Mouse (Mus musculus): ENCODE results near the gene Col5a2. TPM values are rescaled to one million over a fixed set of nuclear protein-coding genes. Genes with fewer than 3 reads are reported as not detected.
"Not testable (repeated sequence)": the region's sequence is repeated elsewhere in the genome, so short reads cannot be mapped to it uniquely, and the experiment has no call there.

Col5a2 gene
- polyA plus RNA-seq, 1 experiment from 2014 or later: 61.5 TPM

DNA sequence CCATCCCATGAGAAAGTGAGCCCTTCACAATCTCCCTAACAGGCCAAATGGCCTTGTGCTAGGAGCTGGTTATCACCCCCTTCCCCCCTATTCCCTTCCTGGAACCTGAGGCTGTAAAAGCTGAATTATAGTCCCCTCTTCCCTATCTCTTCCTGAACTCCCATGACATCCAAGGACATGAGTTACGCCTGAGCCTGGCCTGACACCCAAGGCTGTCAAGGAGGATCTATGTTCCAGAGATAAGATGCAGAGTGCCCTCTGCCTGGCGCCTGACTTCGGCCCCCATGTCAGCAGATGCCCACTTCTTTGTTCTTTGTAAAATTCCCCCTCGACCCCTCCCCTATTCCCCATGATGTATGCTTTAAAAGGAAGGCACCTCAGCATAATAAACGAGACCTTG, 73.9 kb downstream of the Col5a2 start:
- peaks cover 39% of the 10 kb centered on the region for H3K36me3 ChIP-seq
- ATAC-seq (ENCODE audit: insufficient number of reproducible peaks, insufficient read depth, low FRiP score, low TSS enrichment, low read depth): not testable (repeated sequence)

DNA sequence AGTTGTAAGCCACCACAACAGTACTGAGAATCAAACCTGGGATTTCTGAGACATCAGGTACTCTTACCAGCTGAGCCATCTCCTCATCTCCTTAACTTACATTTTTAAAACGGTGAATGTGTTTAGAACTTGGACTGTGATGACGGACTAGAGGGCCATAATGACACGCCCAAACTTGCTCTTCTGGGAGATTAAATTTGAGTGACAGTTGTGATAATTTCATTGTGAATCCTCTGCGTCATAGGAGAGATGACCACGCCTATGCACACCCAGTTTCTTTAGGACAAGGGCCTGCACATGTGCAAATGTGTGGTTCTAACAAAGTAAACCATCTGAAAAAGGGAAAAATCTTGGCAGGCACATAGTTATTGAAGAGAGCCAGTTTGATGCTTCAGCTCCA, 79.2 kb downstream of the Col5a2 start:
- no peaks in the 10 kb centered on the region for H3K27me3 ChIP-seq
- H3K9ac ChIP-seq (replicated peaks): no peak overlapping the region
- H3K4me3 ChIP-seq (replicated peaks): no peak overlapping the region
- H3K9me3 ChIP-seq: no peaks in the 10 kb centered on the region
- peaks cover 39% of the 10 kb centered on the region for H3K36me3 ChIP-seq
- no peaks in the 10 kb centered on the region for H3K4me1 ChIP-seq (replicated peaks)
- no peak overlapping the region for H3K4me2 ChIP-seq
- no peak overlapping the region for H3K27ac ChIP-seq
- ATAC-seq (ENCODE audit: insufficient number of reproducible peaks, insufficient read depth, low FRiP score, low TSS enrichment, low read depth): no peak
- WGBS: 81% methylated on average over 5 of the region's 5 CpGs

More for the DNA sequence above, 73.9 kb downstream of the Col5a2 start:
- not testable (repeated sequence) for H3K27me3 ChIP-seq; H3K4me1 ChIP-seq (replicated peaks); H3K9ac ChIP-seq (replicated peaks); H3K27ac ChIP-seq; H3K4me2 ChIP-seq; H3K4me3 ChIP-seq (replicated peaks); H3K9me3 ChIP-seq
- WGBS: 85% methylated on average over 5 of the region's 5 CpGs

DNA sequence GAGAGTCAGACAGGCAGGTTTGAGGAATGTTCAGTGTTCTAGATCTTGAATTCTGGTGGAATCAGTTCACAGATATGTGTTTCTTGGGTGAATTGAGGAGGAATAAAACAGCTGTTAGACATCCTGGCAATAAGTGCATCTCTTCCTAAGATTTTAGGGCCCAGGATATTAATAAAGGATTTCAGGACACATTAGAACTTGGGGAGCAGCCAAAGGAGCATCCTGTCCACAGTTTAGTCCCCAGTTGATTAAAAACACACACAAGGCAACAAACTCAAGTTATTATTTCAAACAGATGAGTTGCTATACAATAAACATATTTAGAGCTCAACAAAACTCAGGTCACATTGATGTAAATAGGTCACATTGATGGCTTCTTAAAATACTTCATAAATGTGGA, 82.5 kb downstream of the Col5a2 start:
- H3K27ac ChIP-seq: no peak overlapping the region
- ATAC-seq (ENCODE audit: insufficient number of reproducible peaks, insufficient read depth, low FRiP score, low TSS enrichment, low read depth): no peak

GRCm38 (mm10) chr1:45419858-45420257, 83.2 kb downstream of the Col5a2 start:
- no peaks in the 10 kb centered on the region for H3K9me3 ChIP-seq
- H3K4me3 ChIP-seq (replicated peaks): no peak overlapping the region
- no peaks in the 10 kb centered on the region for H3K4me1 ChIP-seq (replicated peaks)
- H3K9ac ChIP-seq (replicated peaks): no peak overlapping the region
- H3K36me3 ChIP-seq: peaks cover 28% of the 10 kb centered on the region
- no peak for ATAC-seq (ENCODE audit: insufficient number of reproducible peaks, insufficient read depth, low FRiP score, low TSS enrichment, low read depth)
- H3K27me3 ChIP-seq: no peaks in the 10 kb centered on the region
- 85% methylated on average over 2 of the region's 2 CpGs for WGBS
- no peak overlapping the region for H3K4me2 ChIP-seq
- no peak overlapping the region for H3K27ac ChIP-seq

More for the DNA sequence above, 82.5 kb downstream of the Col5a2 start:
- H3K27me3 ChIP-seq: no peaks in the 10 kb centered on the region
- no peak overlapping the region for H3K4me3 ChIP-seq (replicated peaks)
- no peak overlapping the region for H3K9ac ChIP-seq (replicated peaks)
- H3K4me1 ChIP-seq (replicated peaks): no peaks in the 10 kb centered on the region
- H3K36me3 ChIP-seq: peaks cover 28% of the 10 kb centered on the region
- no peak overlapping the region for H3K4me2 ChIP-seq
- no peaks in the 10 kb centered on the region for H3K9me3 ChIP-seq

DNA sequence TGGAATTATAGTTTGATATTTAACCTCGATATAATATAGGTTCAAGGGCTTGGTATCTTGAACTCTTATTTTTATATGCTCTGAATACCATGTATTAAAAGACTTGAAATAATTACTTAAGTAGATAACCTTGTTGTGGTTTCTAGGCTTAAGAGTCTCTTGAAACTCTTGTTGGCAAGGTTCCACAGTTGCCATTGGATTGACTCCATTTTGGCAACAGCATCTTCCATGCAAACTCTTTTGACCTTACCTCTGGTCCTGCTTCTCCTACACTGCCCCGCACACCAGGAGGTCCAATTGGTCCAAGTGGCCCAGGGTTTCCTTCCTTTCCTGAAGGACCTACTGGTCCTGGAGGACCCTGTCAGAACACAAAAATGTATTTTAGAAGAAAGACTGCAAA, 121.2 kb downstream of the Col5a2 start:
- no peak overlapping the region for H3K9ac ChIP-seq (replicated peaks)
- WGBS: 88% methylated on average over 2 of the region's 2 CpGs

DNA sequence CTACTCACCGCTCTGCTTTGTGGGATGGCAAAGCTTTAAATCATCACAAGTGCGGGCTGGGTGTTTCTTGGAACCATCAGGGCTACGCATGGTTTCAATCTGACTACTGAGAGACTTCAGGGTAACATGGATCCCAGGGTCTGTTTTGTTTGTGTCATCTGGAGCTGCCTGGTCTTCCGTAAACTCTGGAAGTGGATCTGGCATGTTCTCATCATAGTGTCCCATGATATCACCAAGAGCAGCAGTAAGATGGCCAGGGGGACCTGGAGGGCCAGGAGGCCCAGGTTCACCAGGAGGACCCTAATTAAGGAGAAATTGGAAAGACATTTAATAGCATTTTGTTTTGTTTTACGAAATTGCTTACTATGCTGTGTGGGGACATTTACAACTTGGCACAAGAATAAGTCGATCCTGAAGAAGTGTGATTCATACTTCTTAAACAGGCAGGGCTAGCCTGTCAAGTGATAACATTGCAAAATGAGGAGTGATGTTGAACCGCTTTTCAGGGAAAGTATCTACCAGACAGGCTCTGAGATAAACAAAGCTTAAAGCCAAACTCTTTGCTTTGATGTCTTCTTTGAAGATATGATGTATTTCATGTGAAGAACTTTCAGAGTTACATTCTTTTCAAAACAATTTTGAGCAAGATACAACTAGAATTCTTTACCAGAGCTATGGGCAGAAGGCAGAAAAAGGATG, 122.9 kb downstream of the Col5a2 start:
- no peak for ATAC-seq (ENCODE audit: insufficient number of reproducible peaks, insufficient read depth, low FRiP score, low TSS enrichment, low read depth)
- no peak overlapping the region for H3K27ac ChIP-seq
- WGBS: 67% methylated on average over 7 of the region's 7 CpGs
- H3K9ac ChIP-seq (replicated peaks): no peak overlapping the region
- H3K4me1 ChIP-seq (replicated peaks): no peaks in the 10 kb centered on the region; the same call in 1 of the 2 replicates
- no peaks in the 10 kb centered on the region for H3K27me3 ChIP-seq
- H3K4me2 ChIP-seq: no peak overlapping the region
- no peak overlapping the region for H3K4me3 ChIP-seq (replicated peaks)
- no peaks in the 10 kb centered on the region for H3K9me3 ChIP-seq
- H3K36me3 ChIP-seq: peaks cover 34% of the 10 kb centered on the region

More for the DNA sequence above, 121.2 kb downstream of the Col5a2 start:
- Histone ChIP-seq H3K27ac (no peak overlapping the region), H3K27me3 (no peaks in the 10 kb centered on the region), H3K4me1 (replicated peaks) (no peaks in the 10 kb centered on the region; the same call in 1 of the 2 replicates), H3K4me2 (no peak overlapping the region), H3K36me3 (peaks cover 25% of the 10 kb centered on the region), H3K4me3 (replicated peaks) (no peak overlapping the region), H3K9me3 (no peaks in the 10 kb centered on the region)
- no peak for ATAC-seq (ENCODE audit: insufficient number of reproducible peaks, insufficient read depth, low FRiP score, low TSS enrichment, low read depth)

GRCm38 (mm10) chr1:45365427-45365826, 137.7 kb downstream of the Col5a2 start:
- Histone ChIP-seq H3K9me3 (peaks cover 9% of the 10 kb centered on the region), H3K9ac (replicated peaks) (no peak overlapping the region), H3K4me3 (replicated peaks) (no peak overlapping the region), H3K27me3 (no peaks in the 10 kb centered on the region), H3K4me1 (replicated peaks) (no peaks in the 10 kb centered on the region), H3K36me3 (peaks cover 26% of the 10 kb centered on the region), H3K4me2 (no peak overlapping the region), H3K27ac (no peak overlapping the region)
- no peak for ATAC-seq (ENCODE audit: insufficient number of reproducible peaks, insufficient read depth, low FRiP score, low TSS enrichment, low read depth)
- WGBS: 75% methylated on average over 1 of the region's 1 CpGs

DNA sequence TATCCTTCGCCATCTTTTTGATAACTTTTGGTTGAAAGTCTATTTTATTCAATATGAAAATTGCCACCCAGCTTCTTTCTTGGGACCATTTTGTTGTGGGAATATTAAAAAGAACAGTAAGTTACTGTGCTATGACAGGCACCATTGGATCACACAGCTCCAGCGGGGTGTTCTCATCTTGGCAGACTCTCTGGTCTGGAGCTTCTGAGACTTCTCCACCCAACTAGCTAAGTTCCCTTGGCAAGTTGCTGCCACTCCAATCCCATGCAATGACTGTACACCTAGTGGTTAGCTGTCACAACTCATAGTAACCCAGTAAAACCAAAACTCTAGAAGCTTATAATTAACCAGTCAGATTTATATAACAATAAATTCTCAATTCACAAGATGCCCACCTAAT, 139.8 kb downstream of the Col5a2 start:
- Histone ChIP-seq H3K9me3 (no peaks in the 10 kb centered on the region), H3K4me3 (replicated peaks) (no peak overlapping the region), H3K4me2 (no peak overlapping the region), H3K4me1 (replicated peaks) (no peaks in the 10 kb centered on the region), H3K9ac (replicated peaks) (no peak overlapping the region), H3K36me3 (peaks cover 13% of the 10 kb centered on the region), H3K27me3 (no peaks in the 10 kb centered on the region), H3K27ac (no peak overlapping the region)
- 96% methylated on average over 2 of the region's 2 CpGs for WGBS
- ATAC-seq (ENCODE audit: insufficient number of reproducible peaks, insufficient read depth, low FRiP score, low TSS enrichment, low read depth): no peak

DNA sequence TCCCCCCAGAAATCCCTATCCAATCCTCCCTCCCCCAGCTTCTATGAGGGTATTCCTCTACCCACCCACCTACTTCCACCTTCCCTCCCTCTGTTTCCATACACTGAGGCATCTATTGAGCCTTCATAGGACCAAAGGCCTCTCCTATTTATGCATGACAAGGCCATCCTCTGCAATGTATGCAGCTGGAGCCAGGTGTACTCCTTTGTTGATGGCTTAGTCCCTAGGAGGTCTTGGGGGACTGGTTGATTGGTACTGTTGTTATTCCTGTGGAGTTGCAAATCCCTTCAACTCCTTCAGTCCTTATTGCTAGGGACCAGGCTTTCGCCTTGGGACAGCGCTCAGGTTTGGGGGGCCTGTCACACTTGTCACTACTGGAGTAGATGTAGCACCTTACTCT, 143.4 kb downstream of the Col5a2 start:
- WGBS: 83% methylated on average over 2 of the region's 2 CpGs
- H3K27me3 ChIP-seq: no peaks in the 10 kb centered on the region
- no peaks in the 10 kb centered on the region for H3K36me3 ChIP-seq
- H3K4me3 ChIP-seq (replicated peaks): no peak overlapping the region
- no peak overlapping the region for H3K27ac ChIP-seq
- no peak overlapping the region for H3K9ac ChIP-seq (replicated peaks)
- H3K4me2 ChIP-seq: no peak overlapping the region
- ATAC-seq (ENCODE audit: insufficient number of reproducible peaks, insufficient read depth, low FRiP score, low TSS enrichment, low read depth): no peak
- H3K9me3 ChIP-seq: no peaks in the 10 kb centered on the region
- no peaks in the 10 kb centered on the region for H3K4me1 ChIP-seq (replicated peaks)

- H3K4me2 ChIP-seq: no peak overlapping the region
- no peak overlapping the region for H3K9ac ChIP-seq (replicated peaks)
- H3K27ac ChIP-seq: no peak overlapping the region
- no peaks in the 10 kb centered on the region for H3K9me3 ChIP-seq
- no peak overlapping the region for H3K4me3 ChIP-seq (replicated peaks)
- 85% methylated on average over 2 of the region's 2 CpGs for WGBS
- ATAC-seq (ENCODE audit: insufficient number of reproducible peaks, insufficient read depth, low FRiP score, low TSS enrichment, low read depth): no peak
- no peaks in the 10 kb centered on the region for H3K4me1 ChIP-seq (replicated peaks)
- no peaks in the 10 kb centered on the region for H3K27me3 ChIP-seq
- no peaks in the 10 kb centered on the region for H3K36me3 ChIP-seq
Measured at GRCm38 (mm10) chr1:45359147-45359546, 143.9 kb downstream of the Col5a2 start.

DNA sequence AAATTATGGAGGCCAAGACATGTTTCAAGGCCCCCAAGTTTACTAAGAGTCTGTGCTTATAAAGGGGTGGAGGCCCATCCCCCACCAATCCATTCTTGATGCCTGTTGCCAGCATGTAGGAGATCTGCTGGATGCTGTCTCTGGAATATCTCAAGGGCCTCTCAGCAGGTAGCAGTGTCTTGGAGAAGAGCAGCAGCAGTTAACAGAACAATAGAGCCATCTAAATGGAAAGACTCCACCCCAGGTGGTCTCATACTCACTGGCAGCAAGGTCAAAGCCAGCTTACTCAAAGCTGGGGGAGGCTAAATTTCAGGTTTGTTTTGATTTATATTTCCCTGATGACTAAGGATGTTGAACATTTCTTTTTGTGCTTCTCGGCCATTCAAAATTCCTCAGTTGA, 145.1 kb downstream of the Col5a2 start:
- H3K4me3 ChIP-seq (replicated peaks): no peak overlapping the region
- no peak overlapping the region for H3K9ac ChIP-seq (replicated peaks)
- H3K9me3 ChIP-seq: no peaks in the 10 kb centered on the region
- no peak for ATAC-seq (ENCODE audit: insufficient number of reproducible peaks, insufficient read depth, low FRiP score, low TSS enrichment, low read depth)
- H3K27ac ChIP-seq: no peak overlapping the region
- 82% methylated on average over 1 of the region's 1 CpGs for WGBS
- H3K4me1 ChIP-seq (replicated peaks): no peaks in the 10 kb centered on the region
- H3K27me3 ChIP-seq: no peaks in the 10 kb centered on the region
- no peaks in the 10 kb centered on the region for H3K36me3 ChIP-seq
- no peak overlapping the region for H3K4me2 ChIP-seq

GRCm38 (mm10) chr1:45355944-45356343, 147.1 kb downstream of the Col5a2 start:
- Histone ChIP-seq H3K36me3 (no peaks in the 10 kb centered on the region), H3K4me2 (no peak overlapping the region), H3K9me3 (no peaks in the 10 kb centered on the region), H3K9ac (replicated peaks) (no peak overlapping the region), H3K27me3 (no peaks in the 10 kb centered on the region), H3K27ac (no peak overlapping the region), H3K4me1 (replicated peaks) (no peaks in the 10 kb centered on the region), H3K4me3 (replicated peaks) (no peak overlapping the region)
- ATAC-seq (ENCODE audit: insufficient number of reproducible peaks, insufficient read depth, low FRiP score, low TSS enrichment, low read depth): no peak
- WGBS: 67% methylated on average over 4 of the region's 4 CpGs
